Mouse (Mus musculus) inflammation-experienced regulatory T-cells, adult 6 months (primary cell): ENCODE measurements around the gene Acsl6. TPM values are rescaled to one million over a fixed set of nuclear protein-coding genes. Genes with fewer than 3 reads are reported as not detected.
A peak's percentile ranks its signal among the peaks of the same experiment; 100 is the strongest.
"Not testable (repeated sequence)": the region's sequence is repeated elsewhere in the genome, so short reads cannot be mapped to it uniquely, and the experiment has no call there.

ENCODE experiments used
- ATAC-seq: one replicate; pipeline ENCODE4 v1.8.0; 2017
- polyA plus RNA-seq, 3 experiments: library from polyadenylated mRNA; unstranded; fragments of 100-300 nt; shearing (Covaris generic); gene quantifications; one replicate each; pipeline ENCODE4 v1.2.1; 2017

Gene Acsl6
- not detected for polyA plus RNA-seq

DNA sequence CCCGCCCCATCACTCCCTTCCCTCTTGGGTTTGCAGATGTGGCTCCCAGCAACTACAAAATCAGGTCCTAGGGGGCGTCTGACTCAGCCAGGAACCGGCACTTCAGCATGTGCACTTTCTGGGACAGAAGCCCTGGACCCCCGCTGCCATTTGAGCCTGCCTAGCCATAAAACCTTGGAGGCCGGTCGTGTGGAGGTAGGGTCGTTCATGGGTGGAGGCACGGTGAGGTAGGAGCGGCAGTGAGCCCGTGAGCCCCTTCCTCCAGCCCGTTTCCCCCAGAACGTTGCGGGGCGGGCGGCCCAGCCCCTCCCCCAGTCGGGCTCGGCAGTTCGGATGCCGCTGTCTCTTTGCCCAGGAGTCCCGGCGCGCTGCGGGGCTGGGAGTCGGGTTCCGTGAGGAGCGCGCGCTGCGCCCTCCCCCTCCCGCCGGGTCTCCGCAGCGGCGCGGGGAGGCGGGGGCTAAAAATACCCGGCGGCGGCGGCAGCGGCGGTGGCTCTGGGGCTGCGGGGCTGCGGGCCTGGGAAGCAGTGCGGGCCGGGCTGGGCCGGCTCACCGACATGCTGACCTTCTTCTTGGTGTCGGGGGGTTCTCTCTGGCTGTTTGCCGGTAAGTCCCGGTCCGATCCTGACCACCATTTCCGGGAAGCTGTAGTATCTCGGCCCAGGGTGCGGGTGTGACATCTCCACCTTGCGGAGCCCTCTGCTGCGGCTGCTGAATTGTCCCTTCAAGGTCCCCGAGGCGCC, at the start of gene Acsl6:
TSS of gene Acsl6 (plus strand) at position 71 of the 743 bp plus-strand sequence.
- no peak for ATAC-seq

DNA sequence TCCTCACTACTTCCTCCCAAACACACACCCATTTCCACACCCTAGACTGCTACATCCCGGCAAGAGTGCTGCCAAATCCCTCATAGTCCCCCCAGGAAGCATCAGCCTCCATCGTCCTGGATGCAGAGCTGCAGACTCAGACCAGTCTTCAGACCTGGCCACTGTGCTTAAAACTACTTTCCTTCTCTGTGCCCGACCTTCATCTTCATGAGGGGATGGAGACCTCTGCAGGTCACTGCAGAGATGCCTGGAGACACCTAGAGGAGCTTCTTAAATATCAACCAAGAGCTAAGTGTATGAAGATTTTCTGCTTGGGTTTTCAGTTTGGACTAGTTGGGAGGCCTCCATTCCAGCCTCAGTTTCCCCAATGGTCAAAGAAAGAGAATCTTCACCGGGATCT, 49.5 kb upstream of the Acsl6 start:
- ATAC-seq, result no peak

- peak; percentile 43 for ATAC-seq
Measured at GRCm38 (mm10) chr11:54256624-54257376, 46.8 kb upstream of the Acsl6 start.

- ATAC-seq, result no peak
Measured at GRCm38 (mm10) chr11:54263405-54264031, 40.1 kb upstream of the Acsl6 start.

- no peak for ATAC-seq
Measured at GRCm38 (mm10) chr11:54264542-54264941, 39.1 kb upstream of the Acsl6 start.

GRCm38 (mm10) chr11:54267177-54267576, 36.4 kb upstream of the Acsl6 start, which contains the start of gene Il3:
TSS of gene Il3 (minus strand) at chr11:54267277.
- ATAC-seq, result no peak

DNA sequence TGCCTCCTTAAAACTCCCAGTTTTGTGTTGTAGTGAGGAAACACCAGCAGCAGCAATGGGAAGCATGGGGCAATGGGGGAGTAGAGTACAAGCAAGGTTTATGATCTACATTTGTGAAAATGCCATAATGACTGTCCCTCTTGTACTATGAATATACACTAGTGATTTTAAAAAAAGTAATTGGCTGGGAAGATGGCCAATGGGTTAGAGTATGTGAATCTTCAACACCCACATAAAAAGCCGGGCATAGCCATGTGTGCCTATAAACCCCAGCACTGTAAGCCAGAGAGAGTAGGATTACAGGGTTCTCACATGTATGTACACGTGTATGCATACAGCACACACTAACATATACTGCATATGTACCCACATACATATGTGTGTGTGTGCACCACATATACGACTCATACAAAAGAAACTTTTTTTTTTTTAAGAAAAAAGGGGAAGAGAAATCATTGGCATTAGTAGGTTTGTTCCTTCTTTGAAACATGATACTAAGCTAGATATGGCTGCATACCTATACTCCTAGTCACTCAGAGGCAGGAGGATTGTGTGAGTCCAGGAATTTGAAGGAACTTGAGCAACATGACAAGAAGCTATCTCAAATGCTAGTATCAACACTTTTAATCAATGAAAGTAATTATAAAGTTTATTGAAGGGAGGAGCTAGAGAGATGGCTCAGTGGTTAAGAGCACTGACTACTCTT, 34.3 kb upstream of the Acsl6 start:
- no peak for ATAC-seq

DNA sequence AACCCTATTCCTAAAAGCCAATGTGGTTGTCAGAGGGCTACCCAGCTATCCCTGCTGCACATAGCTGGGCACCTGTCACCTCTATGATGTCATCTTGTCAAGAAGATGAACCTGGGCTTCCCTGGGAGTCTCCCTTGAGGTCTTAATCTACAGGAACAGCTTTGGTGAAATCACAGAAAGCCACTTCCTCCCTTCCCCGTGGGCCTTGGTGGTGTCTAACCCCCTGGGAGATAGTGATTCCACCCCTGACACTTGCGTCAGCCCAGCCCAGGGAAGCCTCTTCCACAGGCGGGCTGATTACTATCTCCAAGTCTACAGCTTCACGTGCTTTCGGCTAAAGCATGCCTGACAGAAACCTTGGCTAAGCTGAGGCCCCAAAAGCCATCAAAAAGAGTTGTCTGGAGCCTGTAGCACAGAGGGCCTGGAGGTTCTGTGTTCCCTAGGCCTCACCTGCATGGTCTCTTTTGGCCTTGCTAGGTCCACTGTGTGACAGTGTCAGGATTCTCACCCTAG, 32.1 kb upstream of the Acsl6 start:
- ATAC-seq, result no peak

DNA sequence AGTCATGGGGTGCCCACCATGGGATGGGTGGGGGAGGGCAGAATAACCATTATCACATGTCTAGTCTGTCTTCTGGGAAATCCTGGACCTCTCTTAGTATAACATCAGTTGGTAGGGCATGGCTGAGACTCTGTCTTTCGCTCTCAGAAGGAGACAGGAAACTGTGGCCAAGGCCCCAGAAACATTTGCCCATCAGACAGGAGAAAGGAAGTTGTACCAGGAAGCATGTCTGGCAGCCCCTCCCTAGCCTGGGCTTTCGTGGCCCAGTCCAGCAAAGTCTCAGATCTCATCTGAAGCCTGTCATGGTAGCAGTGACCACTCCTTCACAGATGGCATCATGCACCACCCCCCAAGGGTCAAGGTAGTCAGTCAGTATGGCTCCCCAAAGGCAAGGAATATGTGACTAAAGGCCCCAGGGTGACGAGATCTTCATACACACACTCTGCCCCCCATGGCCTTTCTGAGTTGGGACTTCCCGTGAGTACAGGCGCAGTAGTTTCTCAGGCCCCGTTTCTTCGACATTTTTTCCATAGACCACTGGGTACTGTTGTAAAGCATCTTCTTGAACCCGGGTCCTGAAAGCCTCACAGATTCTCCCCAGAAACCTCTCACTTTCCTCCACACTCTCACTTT, 15.7 kb upstream of the Acsl6 start:
- peak; percentile 50 for ATAC-seq

GRCm38 (mm10) chr11:54292163-54292562, 11.4 kb upstream of the Acsl6 start:
- no peak for ATAC-seq

DNA sequence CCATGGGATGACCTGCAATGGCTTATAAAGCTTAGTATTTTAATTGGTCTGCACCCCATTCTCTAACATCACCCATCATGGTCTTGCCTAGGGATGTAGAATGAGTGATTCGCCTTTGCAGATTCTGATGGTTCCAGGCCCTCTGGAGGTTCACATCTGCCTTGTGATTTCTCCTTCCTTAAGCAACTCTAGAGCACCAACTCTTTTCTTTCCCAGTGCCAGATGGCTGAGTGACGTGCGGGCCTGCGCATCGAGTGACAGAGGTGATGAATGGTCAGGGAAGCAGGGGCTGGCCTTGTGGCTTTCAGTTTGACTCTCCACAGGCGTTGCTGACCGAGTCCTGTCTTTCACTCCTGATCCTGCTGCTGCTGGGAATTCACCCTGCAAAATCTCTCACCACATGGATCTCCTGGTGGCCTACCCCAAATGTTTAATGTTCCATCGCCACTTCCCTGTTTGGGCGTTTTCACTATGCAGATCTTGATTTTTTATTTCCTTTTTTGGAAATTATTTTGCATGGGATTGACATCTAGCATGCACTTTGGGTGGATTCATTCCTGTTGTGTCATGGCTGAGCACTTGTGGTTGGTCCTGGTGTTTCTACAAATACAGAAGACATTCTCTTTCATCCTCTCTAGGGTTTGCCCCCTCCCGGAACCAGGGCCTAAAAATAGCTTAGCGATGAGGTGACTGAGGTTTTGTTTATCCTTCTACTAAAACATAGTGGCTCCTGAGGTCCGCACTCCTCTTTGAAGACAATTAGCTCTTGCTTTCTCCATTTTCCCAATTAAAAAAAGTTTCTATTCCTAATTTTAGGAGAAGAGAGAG, 9.4 kb upstream of the Acsl6 start:
- ATAC-seq, result no peak

DNA sequence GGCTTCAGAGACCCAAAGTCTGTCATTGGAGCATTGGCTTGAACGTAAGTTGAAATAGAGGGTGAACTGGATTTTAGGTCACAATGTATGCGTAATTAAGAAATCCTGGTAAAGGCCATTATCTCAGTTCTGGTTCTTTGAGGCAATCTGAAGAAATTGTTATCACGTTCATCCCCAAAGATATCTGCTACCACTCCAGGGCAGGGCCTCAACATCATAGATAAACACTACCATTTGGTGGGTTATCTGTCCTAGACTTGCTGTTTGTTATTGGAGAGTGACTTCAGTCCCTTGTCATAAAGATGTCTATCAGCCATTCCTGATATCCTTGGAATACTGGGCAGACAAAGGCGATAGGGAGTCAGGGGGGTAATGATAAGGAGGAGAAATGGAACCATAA, 7.6 kb upstream of the Acsl6 start:
- ATAC-seq, result no peak

GRCm38 (mm10) chr11:54296734-54297133, 6.9 kb upstream of the Acsl6 start:
- ATAC-seq, result no peak

- not testable (repeated sequence) for ATAC-seq
Measured at GRCm38 (mm10) chr11:54297471-54297870, 6.1 kb upstream of the Acsl6 start.

DNA sequence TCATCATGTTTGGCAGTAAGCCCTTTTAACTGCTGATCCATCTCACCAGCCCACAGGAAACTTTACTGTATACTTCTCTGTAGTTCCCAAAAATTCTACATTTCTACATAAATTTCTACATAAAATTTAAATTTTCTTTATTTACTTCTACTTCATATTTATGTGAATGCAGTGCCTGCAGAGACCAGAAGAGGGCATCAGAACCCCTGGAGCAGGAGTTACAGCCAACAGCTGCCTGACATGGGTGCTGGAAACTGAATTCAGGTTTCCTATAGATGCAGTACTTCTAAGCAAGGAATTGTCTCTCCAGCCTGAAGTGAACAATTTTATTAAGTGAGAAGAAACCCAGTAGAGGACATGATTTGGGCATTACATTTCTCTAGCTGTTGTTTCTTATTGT, 4.8 kb upstream of the Acsl6 start:
- ATAC-seq, result no peak

DNA sequence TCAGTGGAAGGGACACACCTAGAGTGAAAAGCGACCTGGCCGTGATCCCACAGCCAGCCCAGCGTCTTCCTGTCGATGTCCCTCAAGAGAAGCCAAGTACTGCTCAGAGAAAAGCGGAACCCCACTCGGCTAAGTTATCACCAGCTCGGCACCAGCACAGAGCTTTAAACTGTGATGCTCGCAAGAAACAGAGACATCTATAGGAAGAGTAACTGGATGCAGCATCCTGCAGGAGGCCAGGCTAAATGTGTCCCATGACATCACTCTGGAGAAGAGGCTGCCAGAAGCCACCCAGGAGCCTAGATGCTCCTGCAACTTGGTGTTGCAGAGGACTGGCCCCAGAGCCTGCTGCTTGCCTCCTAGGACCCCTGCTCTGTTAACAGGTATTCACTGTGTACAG, 1.6 kb upstream of the Acsl6 start:
- no peak for ATAC-seq

GRCm38 (mm10) chr11:54302606-54303005, 992 bp upstream of the Acsl6 start:
- no peak for ATAC-seq

GRCm38 (mm10) chr11:54303076-54303727, 396 bp upstream of the Acsl6 start:
- no peak for ATAC-seq

- no peak for ATAC-seq
Measured at GRCm38 (mm10) chr11:54304471-54304873, 874 bp downstream of the Acsl6 start.

GRCm38 (mm10) chr11:54305331-54305730, 1.7 kb downstream of the Acsl6 start:
- no peak for ATAC-seq
